Mouse (Mus musculus) heart, embryonic 11.5 days (tissue): ENCODE results near the gene Eif4ebp2. TPM values are rescaled to one million over a fixed set of nuclear protein-coding genes. Genes with fewer than 3 reads are reported as not detected.

Experiments used
- ATAC-seq: fragments of 200-750 bp; cut with Nextera tagmentation; replicated peaks from 2 replicates; pipeline ENCODE4 v1.8.0; 2017; ENCODE audit warnings: moderate library complexity; ENCODE audit not compliant: insufficient number of reproducible peaks, low FRiP score, low TSS enrichment
- H3K27ac ChIP-seq: fragments of 300-500 bp; sonication (generic); 2 replicates; pipeline ENCODE4 v1.5.1; 2014; ENCODE audit warnings: mild to moderate bottlenecking, low read depth, low read length
- H3K27me3 ChIP-seq: fragments of 300-500 bp; sonication (generic); 2 replicates; pipeline ENCODE4 v1.6.1; 2014; ENCODE audit warnings: mild to moderate bottlenecking, low read length, mixed read lengths; ENCODE audit not compliant: control insufficient read depth, insufficient read depth
- H3K36me3 ChIP-seq: fragments of 300-500 bp; sonication (generic); 2 replicates; pipeline ENCODE4 v1.6.1; 2014; ENCODE audit warnings: mild to moderate bottlenecking, low read length, moderate library complexity, mixed read lengths; ENCODE audit not compliant: control insufficient read depth, insufficient read depth
- H3K4me1 ChIP-seq: fragments of 300-500 bp; sonication (generic); 2 replicates; pipeline ENCODE4 v1.6.1; 2014; ENCODE audit warnings: low read length; ENCODE audit not compliant: control insufficient read depth, insufficient read depth
- H3K4me2 ChIP-seq: fragments of 300-500 bp; sonication (generic); 2 replicates; pipeline ENCODE4 v1.6.1; 2014; ENCODE audit warnings: mild to moderate bottlenecking, moderate library complexity
- H3K4me3 ChIP-seq: fragments of 300-500 bp; sonication (generic); 2 replicates; pipeline ENCODE4 v1.5.1; 2014; ENCODE audit warnings: low read depth, low read length
- H3K9ac ChIP-seq: fragments of 300-500 bp; sonication (generic); 2 replicates; pipeline ENCODE4 v1.6.1; 2014; ENCODE audit warnings: mild to moderate bottlenecking, low read depth, low read length, moderate library complexity
- H3K9me3 ChIP-seq: fragments of 300-500 bp; sonication (generic); replicated peaks from 2 replicates; pipeline ENCODE4 v1.6.1; 2016; ENCODE audit warnings: low read length; ENCODE audit not compliant: control insufficient read depth
- WGBS: fragments of 180-500 bp; shearing (Covaris S2); extraction: QIAGEN DNeasy Blood & Tissue Kit; methylation state at CpG from one replicate; pipeline ENCODE4 v1.1.7; 2014; ENCODE audit not compliant: insufficient replicate concordance; 5-methylcytosine and 5-hydroxymethylcytosine counted together
- polyA plus RNA-seq: library from polyadenylated mRNA; unstranded; fragments of >200 nt; fragmentation: Nextera tagmentation; extraction: Ambion mirVana; gene quantifications from 2 replicates; pipeline ENCODE4 v1.2.1, GENCODE M21; 2014

Gene Eif4ebp2
- polyA plus RNA-seq, 1 experiment from 2014 or later = 28.6 TPM

DNA sequence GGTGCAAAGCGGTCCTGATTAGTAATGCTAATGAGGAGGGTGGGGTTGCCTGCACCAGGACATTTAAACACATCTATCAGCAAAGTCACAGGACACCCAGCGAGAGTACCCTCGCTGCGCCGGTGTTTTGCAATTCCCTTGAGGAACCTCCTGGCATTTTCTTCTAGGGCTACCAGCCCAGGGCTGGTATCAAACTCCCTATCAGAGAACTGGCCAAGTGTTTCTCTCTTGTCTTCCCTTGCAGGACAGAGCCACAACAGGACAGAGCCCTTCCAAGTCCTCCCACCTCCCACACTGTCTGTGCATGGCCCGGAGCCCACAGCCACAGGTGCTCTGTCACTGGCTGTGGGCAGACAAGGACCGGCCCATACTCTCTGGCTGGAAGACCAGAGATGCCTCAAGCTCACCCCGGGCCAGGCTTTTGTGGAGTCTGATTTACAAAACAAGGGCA lies 70.2 kb downstream of the Eif4ebp2 start:
- H3K4me1 ChIP-seq = peaks cover 75% of the 10 kb centered on the region
- H3K27ac ChIP-seq = peak overlapping the region; percentile 47; the same call in 1 of the 2 replicates
- H3K9ac ChIP-seq = peak overlapping the region; percentile 67
- H3K27me3 ChIP-seq = no peaks in the 10 kb centered on the region
- 1% methylated on average over 8 of the region's 8 CpGs for WGBS
- no peaks in the 10 kb centered on the region for H3K36me3 ChIP-seq
- ATAC-seq = no peak
- peak overlapping the region; percentile 77 for H3K4me3 ChIP-seq
- H3K9me3 ChIP-seq = no peaks in the 10 kb centered on the region
- H3K4me2 ChIP-seq = peak overlapping the region; percentile 96

GRCm38 (mm10) chr10:61381823-61382222 lies 70.6 kb downstream of the Eif4ebp2 start:
- 7% methylated on average over 8 of the region's 8 CpGs for WGBS
- H3K36me3 ChIP-seq = no peaks in the 10 kb centered on the region
- H3K27me3 ChIP-seq = no peaks in the 10 kb centered on the region
- peak overlapping the region; percentile 23; the same call in 1 of the 2 replicates for H3K9ac ChIP-seq
- H3K9me3 ChIP-seq = no peaks in the 10 kb centered on the region
- H3K4me3 ChIP-seq = peak overlapping the region; percentile 77
- peaks cover 75% of the 10 kb centered on the region for H3K4me1 ChIP-seq
- H3K27ac ChIP-seq = peak overlapping the region; percentile 41
- no peak for ATAC-seq
- H3K4me2 ChIP-seq = peak overlapping the region; percentile 96

DNA sequence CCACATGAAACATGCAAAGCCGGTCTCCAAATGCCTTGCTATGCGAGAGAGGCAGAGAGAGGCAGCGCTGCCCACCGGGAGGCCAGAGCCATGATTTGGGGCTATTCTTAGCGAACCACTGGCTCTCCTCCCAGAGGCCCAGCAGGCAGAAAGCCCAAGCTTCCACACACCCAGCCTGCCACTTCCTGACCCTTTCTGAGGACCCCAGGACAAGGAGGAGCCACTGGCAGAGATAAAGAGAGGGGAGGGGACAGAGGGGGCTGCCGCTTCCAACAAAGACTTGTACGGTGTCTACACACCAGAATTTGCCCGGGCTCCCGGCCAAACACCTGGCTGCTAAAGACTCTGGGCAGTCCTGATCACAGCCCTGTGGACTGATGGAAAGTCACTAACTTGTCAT lies 72.3 kb downstream of the Eif4ebp2 start:
- Histone ChIP-seq H3K27ac (peak overlapping the region; percentile 89), H3K4me3 (peak overlapping the region; percentile 77), H3K27me3 (no peaks in the 10 kb centered on the region), H3K4me2 (peak overlapping the region; percentile 96), H3K9ac (peak overlapping the region; percentile 61), H3K36me3 (no peaks in the 10 kb centered on the region), H3K4me1 (peaks cover 64% of the 10 kb centered on the region), H3K9me3 (no peaks in the 10 kb centered on the region)
- ATAC-seq = 0 out of 2 replicates have a peak, but pooled peaks have one; percentile 11
- 4% methylated on average over 9 of the region's 9 CpGs for WGBS

DNA sequence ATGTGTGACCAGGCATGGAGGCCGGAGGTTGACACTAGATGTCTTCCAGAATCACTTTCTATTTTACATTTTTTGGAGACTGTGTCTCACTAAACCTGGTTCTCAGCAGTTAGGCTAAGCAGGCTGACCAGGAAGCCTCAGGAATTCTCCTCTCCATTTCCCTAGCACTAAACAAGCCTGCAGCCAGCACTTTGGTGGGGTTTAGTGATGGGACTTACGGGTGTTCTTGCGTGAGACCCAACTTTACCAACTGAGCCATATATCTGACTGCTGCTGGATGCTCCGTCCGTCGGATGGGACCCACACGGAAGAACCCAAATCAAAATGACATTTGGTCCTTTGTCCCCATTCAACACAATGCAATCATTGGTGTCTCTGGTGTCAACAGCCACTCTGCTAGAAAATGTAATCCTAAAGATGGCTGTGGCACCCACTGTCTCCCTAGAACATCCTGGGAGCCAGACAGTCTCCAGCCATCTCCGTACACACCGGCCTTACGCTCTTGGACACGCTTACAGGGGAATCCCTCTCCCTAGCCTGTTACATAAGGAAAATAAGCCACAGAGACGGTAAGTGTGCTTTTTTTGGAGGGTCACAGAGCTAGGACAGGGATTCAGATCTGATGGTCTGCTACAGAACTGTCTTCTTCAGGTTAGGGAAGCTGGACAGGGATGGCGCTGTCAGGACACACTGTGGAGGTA lies 73.0 kb downstream of the Eif4ebp2 start:
- no peak for ATAC-seq
- Histone ChIP-seq H3K27ac (peak overlapping the region; percentile 89), H3K4me1 (peaks cover 64% of the 10 kb centered on the region), H3K9me3 (no peaks in the 10 kb centered on the region), H3K36me3 (no peaks in the 10 kb centered on the region), H3K27me3 (no peaks in the 10 kb centered on the region), H3K4me2 (peak overlapping the region; percentile 96), H3K9ac (peak overlapping the region; percentile 61), H3K4me3 (peak overlapping the region; percentile 77; the same call in 1 of the 2 replicates)
- WGBS = 80% methylated on average over 13 of the region's 13 CpGs

DNA sequence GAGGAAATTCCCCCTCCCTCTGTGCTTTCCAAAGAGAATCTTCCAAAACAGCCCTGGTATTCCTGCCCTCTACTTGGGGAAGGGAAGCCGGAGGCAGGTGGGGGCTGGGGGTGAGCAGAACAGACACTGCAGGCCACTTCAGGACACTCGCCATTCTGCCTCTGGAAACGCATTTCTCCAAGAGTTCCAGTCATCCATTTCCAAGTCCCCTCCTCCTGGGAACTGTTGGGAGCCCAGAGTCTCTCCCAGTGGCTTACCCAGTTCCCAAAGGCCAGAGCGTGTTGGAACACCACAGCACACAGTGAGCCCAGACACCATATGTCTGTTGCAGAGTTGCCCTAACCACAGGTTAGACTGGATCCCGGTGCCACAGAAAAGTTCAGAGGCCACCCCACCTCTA lies 73.8 kb downstream of the Eif4ebp2 start:
- 70% methylated on average over 5 of the region's 5 CpGs for WGBS
- Histone ChIP-seq H3K36me3 (no peaks in the 10 kb centered on the region), H3K4me2 (no peak overlapping the region), H3K4me3 (no peak overlapping the region), H3K27me3 (no peaks in the 10 kb centered on the region), H3K9ac (no peak overlapping the region), H3K4me1 (peaks cover 64% of the 10 kb centered on the region), H3K27ac (no peak overlapping the region), H3K9me3 (no peaks in the 10 kb centered on the region)
- no peak for ATAC-seq

Other genes with a start within 250 kb of the Eif4ebp2 start
- gene Adamts14, start 179.2 kb downstream of the Eif4ebp2 start, polyA plus RNA-seq = 0.59 and 0.64 TPM in 2 replicates
- 0.10 TPM in 1 of 2 replicates, not detected in the other for gene Prf1, start 154.8 kb downstream of the Eif4ebp2 start, polyA plus RNA-seq
- gene Pald1, start 69.1 kb downstream of the Eif4ebp2 start, polyA plus RNA-seq = 17.5 and 22.5 TPM in 2 replicates
- gene Nodal, start 34.7 kb downstream of the Eif4ebp2 start, polyA plus RNA-seq = not detected in 2 replicates
- 12.1 and 14.8 TPM in 2 replicates for gene Lrrc20, start 23.1 kb upstream of the Eif4ebp2 start, polyA plus RNA-seq
- gene Npffr1, start 142.8 kb upstream of the Eif4ebp2 start, polyA plus RNA-seq = 0.13 and 0.15 TPM in 2 replicates
- gene Ppa1, start 195.9 kb upstream of the Eif4ebp2 start, polyA plus RNA-seq = 158 and 160 TPM in 2 replicates
- gene Sar1a, start 227.6 kb upstream of the Eif4ebp2 start, polyA plus RNA-seq = 182 and 200 TPM in 2 replicates
- 24.5 and 25.1 TPM in 2 replicates for gene Tysnd1, start 242.9 kb upstream of the Eif4ebp2 start, polyA plus RNA-seq